Mouse (Mus musculus) urinary bladder, adult 18-20 months (tissue): ENCODE data around the gene Tsc22d1.
A peak's percentile ranks its signal among the peaks of the same experiment; 100 is the strongest.

Source experiments
- DNase-seq, 2 experiments: peaks; one replicate each; pipeline ENCODE4 v3.0.0; 2022; ENCODE audit warnings: low spot score in 2 of 2, mixed read lengths in 2 of 2

The Tsc22d1 gene

GRCm38 (mm10) chr14:76483701-76484100 is 68.9 kb downstream of the Tsc22d1 start:
- DNase-seq: no peak

- DNase-seq: no peak
These were observed 72.8 kb downstream of the Tsc22d1 start for GRCm38 (mm10) chr14:76487609-76488008.

- DNase-seq: no peak
These were observed 73.6 kb downstream of the Tsc22d1 start for GRCm38 (mm10) chr14:76488101-76489044.

DNA sequence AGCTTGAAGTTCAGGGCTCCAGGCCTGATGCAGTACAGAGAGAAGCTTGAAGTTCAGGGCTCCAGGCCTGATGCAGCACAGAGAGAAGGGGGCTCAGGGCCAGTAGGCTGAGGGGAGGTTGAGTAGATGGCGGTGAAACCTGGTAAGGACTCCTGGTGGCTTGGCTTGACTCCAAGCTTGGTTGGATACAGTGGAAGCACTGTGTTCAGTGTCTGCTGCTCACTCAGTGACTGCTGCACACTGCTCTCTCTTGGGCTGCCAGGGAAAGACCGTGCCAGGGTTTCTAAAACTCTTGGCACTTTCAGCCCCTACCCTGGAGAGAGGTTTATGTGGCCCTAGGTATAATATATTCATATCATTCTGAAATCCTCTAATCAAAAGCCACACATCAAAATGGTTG is 74.4 kb downstream of the Tsc22d1 start:
- no peak for DNase-seq

GRCm38 (mm10) chr14:76495022-76495421 is 80.3 kb downstream of the Tsc22d1 start:
- DNase-seq: no peak

DNA sequence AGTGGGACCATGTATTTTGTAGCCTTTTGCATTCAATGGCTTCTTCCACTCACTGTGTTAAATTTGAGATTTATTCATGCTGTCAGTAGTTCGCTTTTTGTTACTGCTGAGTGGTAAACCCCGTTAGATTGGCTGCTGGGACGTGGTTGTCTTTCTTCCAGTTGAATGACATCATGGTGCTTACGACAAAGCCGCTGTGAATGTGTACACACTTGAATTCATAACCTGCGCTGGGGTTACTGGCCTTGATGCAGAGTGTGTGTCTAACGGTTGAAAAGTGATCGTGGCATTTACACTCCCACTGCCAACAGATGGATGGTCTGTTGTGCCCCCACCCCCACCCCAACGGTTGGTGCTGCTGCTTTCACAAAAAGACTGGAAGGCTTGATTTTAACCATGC is 82.4 kb downstream of the Tsc22d1 start:
- DNase-seq: no peak

DNA sequence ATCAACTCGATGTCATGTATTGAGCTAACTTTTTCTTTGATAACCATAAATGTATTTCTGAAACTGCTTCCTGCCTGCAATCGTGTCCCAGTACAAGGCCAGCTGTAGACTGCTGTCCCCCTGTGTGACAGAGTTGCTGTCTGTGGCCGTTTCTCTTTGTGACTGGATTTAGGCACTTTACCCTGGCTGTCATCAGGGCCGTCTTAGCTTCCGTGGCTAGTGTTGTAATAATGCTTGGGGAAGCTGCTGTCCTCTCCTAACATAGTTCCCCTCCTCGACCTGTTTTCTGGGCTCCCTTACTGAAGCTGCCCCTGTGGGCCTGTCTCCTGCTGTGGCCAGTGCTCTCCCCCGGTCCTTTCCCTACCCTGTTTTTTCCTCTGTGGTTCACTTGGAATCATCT is 83.4 kb downstream of the Tsc22d1 start:
- DNase-seq: no peak

GRCm38 (mm10) chr14:76499492-76499891 is 84.7 kb downstream of the Tsc22d1 start:
- no peak for DNase-seq

DNA sequence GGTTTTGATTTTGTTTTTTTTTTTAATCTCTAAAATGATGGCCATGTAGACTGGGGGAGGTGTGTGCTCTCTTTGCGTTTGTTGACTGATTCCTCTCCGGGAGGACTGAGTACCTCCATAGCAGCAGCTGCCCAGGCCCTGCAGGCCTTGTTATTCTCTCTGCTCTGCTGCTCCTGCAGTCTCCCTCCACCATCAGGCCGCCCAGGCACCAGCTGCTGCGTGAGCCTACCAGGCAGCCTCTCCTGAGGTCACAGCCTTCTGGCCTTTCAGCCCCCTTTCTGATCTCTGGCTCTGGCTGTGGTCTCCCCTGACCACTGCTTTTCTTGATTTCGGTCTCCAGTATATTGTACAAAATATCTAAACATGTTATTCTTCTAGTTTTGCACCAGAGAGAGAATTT is 85.3 kb downstream of the Tsc22d1 start:
- no peak for DNase-seq

DNA sequence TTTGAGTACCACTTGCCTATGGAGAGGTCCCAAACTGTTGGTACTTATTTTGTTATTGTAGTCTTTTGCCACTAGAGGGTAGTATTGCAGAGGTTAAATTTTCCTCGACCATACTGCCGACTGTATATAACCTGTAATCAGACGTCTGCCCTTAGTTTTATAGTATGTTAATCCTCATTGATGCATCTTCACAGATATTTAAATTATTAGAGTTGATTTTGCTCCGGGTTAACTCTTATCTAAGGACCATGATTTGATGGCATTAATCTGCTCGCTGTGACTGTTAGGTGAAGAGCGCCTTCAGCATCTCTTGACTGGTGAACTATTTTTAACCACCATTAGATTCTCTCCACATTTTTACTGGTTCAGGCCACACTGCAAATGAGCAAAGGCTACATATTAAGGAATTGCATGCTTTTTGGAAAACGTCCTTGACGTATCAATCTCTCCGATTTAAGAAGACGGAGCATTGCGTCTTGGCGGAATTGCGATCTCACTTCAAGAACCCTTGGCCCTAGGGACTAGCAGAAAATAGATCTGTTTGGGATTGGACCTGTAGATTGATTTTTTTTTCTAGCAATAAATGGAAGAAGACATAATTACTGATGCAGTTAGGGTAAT is 88.6 kb downstream of the Tsc22d1 start:
- no peak for DNase-seq

GRCm38 (mm10) chr14:76504121-76504737 is 89.5 kb downstream of the Tsc22d1 start:
- peak; percentile 91 for DNase-seq

DNA sequence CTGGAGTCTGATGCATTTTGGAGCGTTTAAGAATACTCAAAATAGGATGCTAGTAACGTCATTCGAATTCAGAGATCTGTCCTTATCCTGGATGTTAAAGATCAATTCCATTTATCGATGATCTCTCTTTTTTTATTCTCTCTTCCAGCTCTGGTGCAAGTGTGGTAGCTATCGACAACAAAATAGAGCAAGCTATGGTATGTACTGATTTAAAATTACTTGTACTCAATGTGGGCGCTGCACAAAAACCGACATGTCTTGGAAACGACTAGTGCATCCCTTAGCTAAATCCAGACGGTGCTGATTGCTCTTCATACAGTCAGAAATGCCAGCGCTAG is 90.3 kb downstream of the Tsc22d1 start:
- DNase-seq: no peak

GRCm38 (mm10) chr14:76505439-76506220 is 90.9 kb downstream of the Tsc22d1 start:
- DNase-seq: peak; percentile 72 to 87

- no peak for DNase-seq
These were observed 91.9 kb downstream of the Tsc22d1 start for GRCm38 (mm10) chr14:76506425-76507205.

- no peak for DNase-seq
These were observed 92.6 kb downstream of the Tsc22d1 start for GRCm38 (mm10) chr14:76507357-76507756.

- no peak for DNase-seq
These were observed 93.2 kb downstream of the Tsc22d1 start for GRCm38 (mm10) chr14:76507804-76508500.

DNA sequence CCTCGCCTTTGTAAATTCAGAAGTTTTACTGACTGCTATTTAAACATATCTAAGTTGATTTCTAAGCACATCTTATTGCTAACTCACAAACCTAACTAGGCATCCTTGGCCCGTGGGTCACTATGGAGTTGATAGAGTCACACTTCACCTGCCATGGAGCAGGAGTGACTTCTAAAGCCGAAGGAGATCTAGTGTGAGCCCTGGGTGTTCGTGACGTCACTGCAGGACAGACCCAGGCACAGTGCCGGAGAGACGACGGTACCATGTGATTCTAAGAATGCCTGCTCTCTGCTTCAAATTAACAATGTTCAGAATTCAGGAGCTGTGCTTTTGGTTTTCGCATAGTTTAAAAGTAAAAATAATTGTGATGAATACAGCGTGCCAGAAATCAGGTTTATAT is 93.9 kb downstream of the Tsc22d1 start:
- no peak for DNase-seq

GRCm38 (mm10) chr14:76511971-76512370 is 97.2 kb downstream of the Tsc22d1 start:
- no peak for DNase-seq

- no peak for DNase-seq
These were observed 98.8 kb downstream of the Tsc22d1 start for GRCm38 (mm10) chr14:76513395-76514049.

GRCm38 (mm10) chr14:76514050-76514585 is 99.4 kb downstream of the Tsc22d1 start:
- no peak for DNase-seq
